Mouse (Mus musculus): ENCODE measurements at regions not wholly inside any gene's neighbourhood (a gene's known extent, or its start where the extent isn't known, plus 50 kb on each side); places are given as distances from the start of the nearest gene placed in this dataset.

GRCm38 (mm10) chr2:53691580-53692118 is 393.7 kb downstream of the Rprm start:
- TF ChIP-seq CTCF (IDR thresholded peaks at IDR 0.05; ENCODE audit: low read depth) (no peak), EP300 (optimal IDR thresholded peaks at IDR 0.05) (no peak)
